Comparison of ENCODE assay signal across 7 mouse cellular contexts in genomic region chr7:18926041-18926790, GRCm38 (mm10). TPM values are rescaled to one million over a fixed set of nuclear protein-coding genes. Genes with fewer than 3 reads are reported as not detected.
DNase-seq lines count a peak whose midpoint lies in the region; ATAC-seq and TF ChIP-seq lines count a peak whose summit lies in the region.

No protein-coding gene starts in this region.

- TF ChIP-seq CTCF in E14TG2a.4 (conservative IDR thresholded peaks at IDR 0.05; ENCODE audit: low read length): no peak

- peaks cover 61% of the 10 kb centered on the region for H3K4me1 ChIP-seq in E14TG2a.4 (replicated peaks; ENCODE audit: low read depth, low read length)
- 0 out of 2 replicates have a peak, but pooled peaks cover 6% of the 10 kb centered on the region for H3K4me1 ChIP-seq in embryonic facial prominence, embryonic 12.5 days
- peaks cover 23% of the 10 kb centered on the region for H3K4me1 ChIP-seq in limb, embryonic 10.5 days
- peaks cover 73% of the 10 kb centered on the region for H3K4me1 ChIP-seq in midbrain, embryonic 14.5 days (ENCODE audit: control insufficient read depth, insufficient read depth, low read length)

- peak overlapping the region; percentile 89 for H3K4me2 ChIP-seq in embryonic facial prominence, embryonic 12.5 days (replicated peaks)
- H3K4me2 ChIP-seq in midbrain, embryonic 14.5 days (ENCODE audit: low read length): peak overlapping the region; percentile 87

- ATAC-seq in embryonic facial prominence, embryonic 12.5 days (ENCODE audit: insufficient number of reproducible peaks, insufficient read depth, low FRiP score, low TSS enrichment): peak; percentile 22; the same call in 1 of the 2 replicates
- ATAC-seq in midbrain, embryonic 14.5 days (ENCODE audit: low FRiP score, low TSS enrichment): peak; percentile 7

- intact Hi-C loops in heart, postnatal 36 days (cut with DNase I): loop anchor here (2.0 kb wide), 1 partner anchor 23 kb away; no protein-coding TSS in a partner anchor

- H3K9ac ChIP-seq in embryonic facial prominence, embryonic 12.5 days: peak overlapping the region; percentile 46
- peak overlapping the region; percentile 100 for H3K9ac ChIP-seq in midbrain, embryonic 14.5 days (replicated peaks; ENCODE audit: low read length)

- peak overlapping the region; percentile 80 for H3K4me3 ChIP-seq in E14TG2a.4 (replicated peaks; ENCODE audit: low read length)
- H3K4me3 ChIP-seq in embryonic facial prominence, embryonic 12.5 days: peak overlapping the region; percentile 49
- peak overlapping the region; percentile 60 for H3K4me3 ChIP-seq in limb, embryonic 10.5 days
- H3K4me3 ChIP-seq in midbrain, embryonic 14.5 days (replicated peaks; ENCODE audit: low read depth, low read length): peak overlapping the region; percentile 98

- H3K9me3 ChIP-seq in E14TG2a.4 (ENCODE audit: low read length): no peaks in the 10 kb centered on the region
- no peaks in the 10 kb centered on the region for H3K9me3 ChIP-seq in embryonic facial prominence, embryonic 12.5 days
- H3K9me3 ChIP-seq in limb, embryonic 10.5 days (replicated peaks): no peaks in the 10 kb centered on the region
- no peaks in the 10 kb centered on the region for H3K9me3 ChIP-seq in midbrain, embryonic 14.5 days (ENCODE audit: control insufficient read depth, low read length)

- no peaks in the 10 kb centered on the region for H3K36me3 ChIP-seq in E14TG2a.4 (ENCODE audit: insufficient read depth, low read length)
- no peaks in the 10 kb centered on the region for H3K36me3 ChIP-seq in embryonic facial prominence, embryonic 12.5 days
- no peaks in the 10 kb centered on the region for H3K36me3 ChIP-seq in limb, embryonic 10.5 days
- 0 out of 2 replicates have a peak, but pooled peaks cover 2% of the 10 kb centered on the region for H3K36me3 ChIP-seq in midbrain, embryonic 14.5 days (ENCODE audit: control insufficient read depth, insufficient read depth, low read length)

- peaks cover 26% of the 10 kb centered on the region for H3K27me3 ChIP-seq in E14TG2a.4 (ENCODE audit: insufficient read depth, low read length)
- H3K27me3 ChIP-seq in embryonic facial prominence, embryonic 12.5 days: peaks cover 63% of the 10 kb centered on the region
- peaks cover 87% of the 10 kb centered on the region for H3K27me3 ChIP-seq in limb, embryonic 10.5 days (ENCODE audit: low read depth, poor library complexity, severe bottlenecking)
- no peaks in the 10 kb centered on the region for H3K27me3 ChIP-seq in midbrain, embryonic 14.5 days (ENCODE audit: control insufficient read depth, insufficient read depth, low read length)

- peak; percentile 69 for DNase-seq in ZHBTc4 (ENCODE audit: low read depth, low spot score)
- DNase-seq in heart, postnatal 36 days: peak; percentile 59 to 60
- DNase-seq in limb, embryonic 10.5 days (ENCODE audit: low spot score): peak; percentile 41
- peak; percentile 79 for DNase-seq in midbrain, embryonic 14.5 days
- no peak for DNase-seq in spleen, postnatal 36 days (ENCODE audit: low spot score in 2 of 2)

- H3K27ac ChIP-seq in embryonic facial prominence, embryonic 12.5 days: peak overlapping the region; percentile 37; the same call in 1 of the 2 replicates
- H3K27ac ChIP-seq in limb, embryonic 10.5 days: peak overlapping the region; percentile 77
- peak overlapping the region; percentile 98 for H3K27ac ChIP-seq in midbrain, embryonic 14.5 days (replicated peaks; ENCODE audit: low read depth, low read length)

- 3% methylated on average over 30 of the region's 42 CpGs for WGBS in embryonic facial prominence, embryonic 12.5 days
- WGBS in limb, embryonic 10.5 days: 5% methylated on average over 41 of the region's 42 CpGs
- WGBS in midbrain, embryonic 14.5 days: 2% methylated on average over 31 of the region's 42 CpGs

RNA-seq across cellular contexts. Expression of gene Nova2, which starts 0.5 kb away (rescaled TPM):
- polyA plus RNA-seq in embryonic facial prominence, embryonic 12.5 days (2016; fragmentation: Nextera tagmentation; extraction: Ambion mirVana): 1.1 TPM in 2 replicates
- 1 to 10 TPM; 4.8 to 7.7 TPM for total RNA-seq in heart, postnatal 36 days (2021)
- 0.23 and 0.28 TPM in 2 replicates for polyA plus RNA-seq in limb, embryonic 10.5 days (2016; fragmentation: Nextera tagmentation; extraction: Ambion mirVana)
- polyA plus RNA-seq in midbrain, embryonic 14.5 days (2014; fragmentation: Nextera tagmentation; extraction: Ambion mirVana): 18.6 and 20.7 TPM in 2 replicates

RNA-seq across cellular contexts. Expression of gene Ccdc61, which starts 16.0 kb away (rescaled TPM):
- 39.7 and 41.0 TPM in 2 replicates for polyA plus RNA-seq in embryonic facial prominence, embryonic 12.5 days (2016; fragmentation: Nextera tagmentation; extraction: Ambion mirVana)
- 10 to 100 TPM in 1 of 2 experiments, 1 to 10 TPM in 1; 7.7 to 11.0 TPM for total RNA-seq in heart, postnatal 36 days (2021)
- polyA plus RNA-seq in limb, embryonic 10.5 days (2016; fragmentation: Nextera tagmentation; extraction: Ambion mirVana): 34.1 and 37.6 TPM in 2 replicates
- polyA plus RNA-seq in midbrain, embryonic 14.5 days (2014; fragmentation: Nextera tagmentation; extraction: Ambion mirVana): 16.1 and 18.5 TPM in 2 replicates

RNA-seq across cellular contexts. Expression of gene Pglyrp1, which starts 55.1 kb away (rescaled TPM):
- 1.1 and 2.0 TPM in 2 replicates for polyA plus RNA-seq in embryonic facial prominence, embryonic 12.5 days (2016; fragmentation: Nextera tagmentation; extraction: Ambion mirVana)
- total RNA-seq in heart, postnatal 36 days (2021): 1 to 10 TPM; 1.4 to 1.6 TPM
- 0.33 and 0.58 TPM in 2 replicates for polyA plus RNA-seq in limb, embryonic 10.5 days (2016; fragmentation: Nextera tagmentation; extraction: Ambion mirVana)
- 18.9 and 20.7 TPM in 2 replicates for polyA plus RNA-seq in midbrain, embryonic 14.5 days (2014; fragmentation: Nextera tagmentation; extraction: Ambion mirVana)

Comparison
In these comparisons a context has a peak if more than half of its experiments do, and no peak if none do; other contexts are left out.
1. DNase-seq: peak in ZHBTc4 (single experiment), heart, postnatal 36 days (2 of 2), limb, embryonic 10.5 days (single experiment) and midbrain, embryonic 14.5 days (single experiment); none in spleen, postnatal 36 days (0 of 2).
2. H3K27ac ChIP-seq: peak in every context shown above with its lines; median percentile 98 in midbrain, embryonic 14.5 days; 77 in limb, embryonic 10.5 days; 37 in embryonic facial prominence, embryonic 12.5 days.
3. Peak in every context shown above with its lines, with median percentiles within 50 percentile points of each other: H3K4me3 ChIP-seq.